Mouse (Mus musculus) embryonic facial prominence, embryonic 12.5 days (tissue): Measurements from ENCODE around the gene Astn2. TPM values are rescaled to one million over a fixed set of nuclear protein-coding genes. Genes with fewer than 3 reads are reported as not detected.

Source experiments
- ATAC-seq: fragments of 200-750 bp; cut with Nextera tagmentation; 2 replicates; pipeline ENCODE4 v1.8.0; 2017; ENCODE audit not compliant: insufficient number of reproducible peaks, insufficient read depth, low FRiP score, low TSS enrichment
- H3K27ac ChIP-seq: fragments of 300-500 bp; sonication (generic); 2 replicates; pipeline ENCODE4 v1.5.1; 2016; ENCODE audit warnings: mild to moderate bottlenecking
- H3K27me3 ChIP-seq: fragments of 300-500 bp; sonication (generic); 2 replicates; pipeline ENCODE4 v1.6.1; 2016; ENCODE audit warnings: mild to moderate bottlenecking, moderate library complexity
- H3K36me3 ChIP-seq: fragments of 300-500 bp; sonication (generic); 2 replicates; pipeline ENCODE4 v1.6.1; 2016; ENCODE audit warnings: mild to moderate bottlenecking
- H3K4me1 ChIP-seq: fragments of 300-500 bp; sonication (generic); 2 replicates; pipeline ENCODE4 v1.6.1; 2016
- H3K4me2 ChIP-seq: fragments of 300-500 bp; sonication (generic); replicated peaks from 2 replicates; pipeline ENCODE4 v1.6.1; 2016; ENCODE audit warnings: mild to moderate bottlenecking, moderate library complexity
- H3K4me3 ChIP-seq: fragments of 300-500 bp; sonication (generic); 2 replicates; pipeline ENCODE4 v1.5.1; 2016; ENCODE audit warnings: mild to moderate bottlenecking
- H3K9ac ChIP-seq: fragments of 300-500 bp; sonication (generic); 2 replicates; pipeline ENCODE4 v1.6.1; 2016; ENCODE audit warnings: mild to moderate bottlenecking, moderate library complexity
- H3K9me3 ChIP-seq: fragments of 300-500 bp; sonication (generic); 2 replicates; pipeline ENCODE4 v1.6.1; 2016; ENCODE audit warnings: mild to moderate bottlenecking, moderate library complexity
- WGBS: fragments of 180-500 bp; shearing (Covaris S2); methylation state at CpG from one replicate; pipeline ENCODE4 v1.1.7; 2016; 5-methylcytosine and 5-hydroxymethylcytosine counted together
- polyA plus RNA-seq: library from polyadenylated mRNA; unstranded; fragments of >200 nt; fragmentation: Nextera tagmentation; extraction: Ambion mirVana; gene quantifications from 2 replicates; pipeline ENCODE4 v1.2.1, GENCODE M21; 2016

Astn2 gene
- polyA plus RNA-seq, 1 experiment from 2014 or later, result 1.6 TPM

GRCm38 (mm10) chr4:66393294-66393693, 11.1 kb downstream of the Astn2 start:
- H3K36me3 ChIP-seq, result no peaks in the 10 kb centered on the region
- H3K9me3 ChIP-seq, result no peaks in the 10 kb centered on the region
- H3K4me2 ChIP-seq, result no peak overlapping the region
- H3K4me3 ChIP-seq, result no peak overlapping the region
- 0 out of 2 replicates have a peak, but pooled peaks cover 3% of the 10 kb centered on the region for H3K27me3 ChIP-seq
- no peak overlapping the region for H3K9ac ChIP-seq
- ATAC-seq, result no peak
- H3K27ac ChIP-seq, result no peak overlapping the region
- peaks cover 8% of the 10 kb centered on the region; the same call in 1 of the 2 replicates for H3K4me1 ChIP-seq
- 77% methylated on average over 4 of the region's 4 CpGs for WGBS

GRCm38 (mm10) chr4:66390480-66390879, 13.9 kb downstream of the Astn2 start:
- WGBS, result 5% methylated on average over 4 of the region's 4 CpGs

GRCm38 (mm10) chr4:66378586-66378985, 25.8 kb downstream of the Astn2 start:
- Histone ChIP-seq H3K36me3 (no peaks in the 10 kb centered on the region), H3K9ac (no peak overlapping the region), H3K4me3 (no peak overlapping the region), H3K4me2 (no peak overlapping the region), H3K27ac (0 out of 2 replicates have a peak overlapping the region, but pooled peaks have one; percentile 5), H3K4me1 (peaks cover 11% of the 10 kb centered on the region), H3K27me3 (no peaks in the 10 kb centered on the region), H3K9me3 (no peaks in the 10 kb centered on the region)
- WGBS, result 12% methylated on average over 2 of the region's 2 CpGs
- ATAC-seq, result no peak; the same call in 1 of the 2 replicates

More at GRCm38 (mm10) chr4:66390480-66390879, 13.9 kb downstream of the Astn2 start:
- H3K4me2 ChIP-seq, result no peak overlapping the region
- 0 out of 2 replicates have a peak, but pooled peaks cover 3% of the 10 kb centered on the region for H3K27me3 ChIP-seq
- no peak overlapping the region for H3K4me3 ChIP-seq
- H3K4me1 ChIP-seq, result peaks cover 8% of the 10 kb centered on the region; the same call in 1 of the 2 replicates
- H3K9me3 ChIP-seq, result no peaks in the 10 kb centered on the region
- peak; percentile 47; the same call in 1 of the 2 replicates for ATAC-seq
- no peak overlapping the region for H3K9ac ChIP-seq
- no peaks in the 10 kb centered on the region for H3K36me3 ChIP-seq
- H3K27ac ChIP-seq, result no peak overlapping the region

GRCm38 (mm10) chr4:66370557-66371071, 33.8 kb downstream of the Astn2 start:
- Histone ChIP-seq H3K4me3 (no peak overlapping the region), H3K4me2 (no peak overlapping the region), H3K36me3 (no peaks in the 10 kb centered on the region), H3K4me1 (no peaks in the 10 kb centered on the region), H3K27ac (no peak overlapping the region), H3K27me3 (no peaks in the 10 kb centered on the region), H3K9ac (no peak overlapping the region), H3K9me3 (no peaks in the 10 kb centered on the region)
- WGBS, result 58% methylated on average over 3 of the region's 3 CpGs
- ATAC-seq, result no peak

- Histone ChIP-seq H3K4me2 (no peak overlapping the region), H3K9ac (no peak overlapping the region), H3K4me1 (no peaks in the 10 kb centered on the region), H3K27ac (no peak overlapping the region), H3K4me3 (no peak overlapping the region), H3K36me3 (no peaks in the 10 kb centered on the region), H3K9me3 (no peaks in the 10 kb centered on the region), H3K27me3 (no peaks in the 10 kb centered on the region)
- WGBS, result 13% methylated on average over 1 of the region's 1 CpGs
- ATAC-seq, result no peak
These were observed 38.9 kb downstream of the Astn2 start for GRCm38 (mm10) chr4:66365500-66365899.

GRCm38 (mm10) chr4:66344632-66345031, 59.8 kb downstream of the Astn2 start:
- WGBS, result 88% methylated on average over 2 of the region's 2 CpGs

GRCm38 (mm10) chr4:66337443-66337842, 67.0 kb downstream of the Astn2 start:
- Histone ChIP-seq H3K36me3 (no peaks in the 10 kb centered on the region), H3K4me2 (no peak overlapping the region), H3K4me3 (no peak overlapping the region), H3K9ac (no peak overlapping the region), H3K9me3 (no peaks in the 10 kb centered on the region), H3K4me1 (no peaks in the 10 kb centered on the region), H3K27me3 (no peaks in the 10 kb centered on the region), H3K27ac (no peak overlapping the region)
- ATAC-seq, result no peak
- WGBS, result 85% methylated on average over 3 of the region's 3 CpGs

More at GRCm38 (mm10) chr4:66344632-66345031, 59.8 kb downstream of the Astn2 start:
- Histone ChIP-seq H3K27ac (no peak overlapping the region), H3K36me3 (no peaks in the 10 kb centered on the region), H3K9me3 (no peaks in the 10 kb centered on the region), H3K9ac (no peak overlapping the region), H3K4me1 (no peaks in the 10 kb centered on the region), H3K27me3 (no peaks in the 10 kb centered on the region), H3K4me2 (no peak overlapping the region), H3K4me3 (no peak overlapping the region)
- ATAC-seq, result no peak

GRCm38 (mm10) chr4:66330600-66331285, 73.7 kb downstream of the Astn2 start:
- ATAC-seq, result no peak
- 31% methylated on average over 4 of the region's 4 CpGs for WGBS
- Histone ChIP-seq H3K4me3 (no peak overlapping the region), H3K4me1 (no peaks in the 10 kb centered on the region), H3K36me3 (no peaks in the 10 kb centered on the region), H3K27me3 (no peaks in the 10 kb centered on the region), H3K9me3 (no peaks in the 10 kb centered on the region), H3K27ac (no peak overlapping the region), H3K4me2 (no peak overlapping the region), H3K9ac (no peak overlapping the region)

- ATAC-seq, result no peak
- no peaks in the 10 kb centered on the region for H3K9me3 ChIP-seq
- H3K4me3 ChIP-seq, result no peak overlapping the region
- H3K4me1 ChIP-seq, result no peaks in the 10 kb centered on the region
- no peak overlapping the region for H3K4me2 ChIP-seq
- H3K9ac ChIP-seq, result no peak overlapping the region
- no peak overlapping the region for H3K27ac ChIP-seq
- WGBS, result 87% methylated on average over 2 of the region's 2 CpGs
- H3K36me3 ChIP-seq, result no peaks in the 10 kb centered on the region
- no peaks in the 10 kb centered on the region for H3K27me3 ChIP-seq
These were observed 83.4 kb downstream of the Astn2 start for GRCm38 (mm10) chr4:66321051-66321450.

GRCm38 (mm10) chr4:66314806-66315484, 89.5 kb downstream of the Astn2 start:
- WGBS, result 23% methylated on average over 8 of the region's 8 CpGs
- no peaks in the 10 kb centered on the region for H3K36me3 ChIP-seq
- H3K4me1 ChIP-seq, result no peaks in the 10 kb centered on the region
- no peak overlapping the region for H3K9ac ChIP-seq
- H3K4me2 ChIP-seq, result no peak overlapping the region
- no peak overlapping the region for H3K27ac ChIP-seq
- H3K27me3 ChIP-seq, result no peaks in the 10 kb centered on the region
- ATAC-seq, result no peak
- no peak overlapping the region for H3K4me3 ChIP-seq
- H3K9me3 ChIP-seq, result no peaks in the 10 kb centered on the region

GRCm38 (mm10) chr4:66312733-66313132, 91.7 kb downstream of the Astn2 start:
- no peaks in the 10 kb centered on the region for H3K9me3 ChIP-seq
- no peaks in the 10 kb centered on the region for H3K4me1 ChIP-seq
- no peak overlapping the region for H3K4me2 ChIP-seq
- no peak overlapping the region for H3K4me3 ChIP-seq
- no peak for ATAC-seq
- no peaks in the 10 kb centered on the region for H3K27me3 ChIP-seq
- no peak overlapping the region for H3K9ac ChIP-seq
- WGBS, result 60% methylated on average over 1 of the region's 1 CpGs
- H3K36me3 ChIP-seq, result no peaks in the 10 kb centered on the region
- H3K27ac ChIP-seq, result no peak overlapping the region
